Comparison of ENCODE assay signal across 14 mouse cellular contexts in the genomic region with DNA sequence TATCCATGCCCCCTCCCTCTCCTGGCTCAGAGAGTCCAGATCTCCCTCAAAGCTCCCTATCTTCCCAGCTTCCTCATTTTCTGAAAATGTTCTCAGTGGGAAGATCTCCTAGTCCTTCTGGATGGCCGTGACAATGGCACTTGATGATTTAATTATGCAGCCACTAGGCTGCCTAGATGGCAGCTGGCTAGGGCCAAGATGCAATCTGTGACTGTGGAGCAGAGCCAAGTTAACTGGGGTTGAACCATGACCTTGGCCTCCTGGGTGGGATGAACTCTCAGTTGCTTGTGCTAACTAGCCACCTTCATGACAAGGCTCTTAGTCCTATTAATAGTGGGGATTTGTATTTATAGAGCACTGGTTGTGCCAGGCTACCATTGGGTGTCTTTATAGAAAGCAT.
DNase-seq lines count a peak whose midpoint lies in the region; ATAC-seq lines count a peak whose summit lies in the region.
"Had no signal": no experiment of that assay in that cellular context is flagged by ENCODE, and none has a peak within 500 bp of the region (broad histone marks: within the 10 kb centered on the region; RNA-seq: fewer than 3 reads in every experiment).

No protein-coding gene starts in this region.

- no peak overlapping the region for H3K4me3 ChIP-seq in heart, embryonic 10.5 days
- H3K4me3 ChIP-seq: embryonic facial prominence, embryonic 12.5 days had no signal

- H3K27me3 ChIP-seq in heart, embryonic 10.5 days (ENCODE audit: insufficient read depth, poor library complexity, severe bottlenecking): 0 out of 2 replicates have a peak, but pooled peaks cover 3% of the 10 kb centered on the region
- H3K27me3 ChIP-seq: embryonic facial prominence, embryonic 12.5 days had no signal

- H3K27ac ChIP-seq in heart, embryonic 10.5 days: peak overlapping the region; percentile 47
- H3K27ac ChIP-seq: embryonic facial prominence, embryonic 12.5 days; kidney, postnatal 0 days had no signal

- DNase-seq in heart, embryonic 10.5 days (ENCODE audit: low spot score): no peak
- no peak for DNase-seq in heart, postnatal 25 days (ENCODE audit: low spot score)
- DNase-seq in kidney, postnatal 14 days: peak; percentile 16
- no peak for DNase-seq in kidney, adult 18-20 months
- DNase-seq in adrenal gland, postnatal 10 days: peak; percentile 28
- DNase-seq in cerebellum, postnatal 14 days: peak; percentile 74 to 75
- DNase-seq: gastrocnemius, postnatal 36 days; lung, adult 2 months; thymus, adult 18-20 months had no signal

- H3K9me3 ChIP-seq in heart, embryonic 10.5 days: no peaks in the 10 kb centered on the region
- H3K9me3 ChIP-seq: embryonic facial prominence, embryonic 12.5 days had no signal

- intact Hi-C loops in heart, postnatal 25 days (cut with DNase I): no loop called here

- no peak for ATAC-seq in frontal cortex, adult (ENCODE audit: low TSS enrichment)
- ATAC-seq: inflammation-experienced regulatory T-cells, adult 6 months; midbrain, embryonic 16.5 days had no signal

- no peaks in the 10 kb centered on the region for H3K36me3 ChIP-seq in heart, embryonic 10.5 days
- H3K36me3 ChIP-seq: embryonic facial prominence, embryonic 12.5 days had no signal

- peaks cover 13% of the 10 kb centered on the region for H3K4me1 ChIP-seq in heart, embryonic 10.5 days
- H3K4me1 ChIP-seq: embryonic facial prominence, embryonic 12.5 days had no signal

- WGBS in heart, embryonic 10.5 days: 44% methylated on average over 1 of the region's 1 CpGs

Comparison
In these comparisons a context has a peak if more than half of its experiments do, and no peak if none do; other contexts are left out.
1. DNase-seq: peak in kidney, postnatal 14 days (single experiment), adrenal gland, postnatal 10 days (single experiment) and cerebellum, postnatal 14 days (2 of 2); none in heart, embryonic 10.5 days (single experiment), heart, postnatal 25 days (single experiment) and kidney, adult 18-20 months (single experiment).